Comparison of ENCODE assay signal across 10 mouse cellular contexts in genomic region chr19:30419556-30420280, GRCm38 (mm10).
DNase-seq lines count a peak whose midpoint lies in the region; ATAC-seq and TF ChIP-seq lines count a peak whose summit lies in the region.
"Had no signal": no experiment of that assay in that cellular context is flagged by ENCODE, and none has a peak within 500 bp of the region (broad histone marks: within the 10 kb centered on the region; RNA-seq: fewer than 3 reads in every experiment).

No protein-coding gene starts in this region.

- H3K4me2 ChIP-seq in forebrain, embryonic 13.5 days = peak overlapping the region; percentile 45
- H3K4me2 ChIP-seq in limb, embryonic 12.5 days = peak overlapping the region; percentile 44
- no peak overlapping the region for H3K4me2 ChIP-seq in lung, postnatal 0 days (replicated peaks; ENCODE audit: low read depth, low read length)
- H3K4me2 ChIP-seq: heart, embryonic 15.5 days had no signal

- peak; percentile 91 for ATAC-seq in forebrain, embryonic 13.5 days
- no peak for ATAC-seq in limb, embryonic 12.5 days (ENCODE audit: insufficient number of reproducible peaks, insufficient read depth, low FRiP score, low TSS enrichment, low read depth)
- ATAC-seq in lung, postnatal 0 days = no peak

- H3K9ac ChIP-seq in forebrain, embryonic 13.5 days = no peak overlapping the region
- no peak overlapping the region for H3K9ac ChIP-seq in limb, embryonic 12.5 days (replicated peaks)
- no peak overlapping the region for H3K9ac ChIP-seq in lung, postnatal 0 days (replicated peaks; ENCODE audit: low read depth)
- H3K9ac ChIP-seq: heart, embryonic 15.5 days; liver, embryonic 14.5 days had no signal

- WGBS in forebrain, embryonic 13.5 days = 7% methylated on average over 10 of the region's 10 CpGs
- WGBS in limb, embryonic 12.5 days = 13% methylated on average over 10 of the region's 10 CpGs
- WGBS in lung, postnatal 0 days = 29% methylated on average over 10 of the region's 10 CpGs

- no peak for TF ChIP-seq CTCF in lung, postnatal 0 days (IDR thresholded peaks at IDR 0.05)

- H3K27ac ChIP-seq in forebrain, embryonic 13.5 days = no peak overlapping the region
- 0 out of 2 replicates have a peak overlapping the region, but pooled peaks have one; percentile 29 for H3K27ac ChIP-seq in limb, embryonic 12.5 days
- H3K27ac ChIP-seq in lung, postnatal 0 days (ENCODE audit: low read length) = no peak overlapping the region
- H3K27ac ChIP-seq: heart, embryonic 15.5 days; liver, embryonic 14.5 days had no signal

- no peaks in the 10 kb centered on the region for H3K27me3 ChIP-seq in forebrain, embryonic 13.5 days
- H3K27me3 ChIP-seq in limb, embryonic 12.5 days = no peaks in the 10 kb centered on the region
- H3K27me3 ChIP-seq in lung, postnatal 0 days (replicated peaks; ENCODE audit: insufficient read depth, low read length) = no peaks in the 10 kb centered on the region
- H3K27me3 ChIP-seq: heart, embryonic 15.5 days had no signal

- H3K9me3 ChIP-seq in forebrain, embryonic 13.5 days (replicated peaks) = no peaks in the 10 kb centered on the region
- no peaks in the 10 kb centered on the region for H3K9me3 ChIP-seq in limb, embryonic 12.5 days
- H3K9me3 ChIP-seq in lung, postnatal 0 days (ENCODE audit: low read length) = no peaks in the 10 kb centered on the region
- H3K9me3 ChIP-seq: heart, embryonic 15.5 days had no signal

- no peak overlapping the region for H3K4me3 ChIP-seq in forebrain, embryonic 13.5 days
- no peak overlapping the region for H3K4me3 ChIP-seq in limb, embryonic 12.5 days (replicated peaks)
- H3K4me3 ChIP-seq in lung, postnatal 0 days (ENCODE audit: low read depth, low read length) = no peak overlapping the region
- H3K4me3 ChIP-seq: heart, embryonic 15.5 days had no signal

- peak; percentile 16 for DNase-seq in right cerebral cortex, postnatal 4 days
- no peak for DNase-seq in right cerebral cortex, adult 2 months (ENCODE audit: low spot score in 2 of 2)
- peak; percentile 15 for DNase-seq in yolk sac, embryonic 10.5 days (ENCODE audit: low spot score)
- no peak for DNase-seq in layer of hippocampus, postnatal 25 days (ENCODE audit: extremely low spot score in 1 of 2, low spot score in 1 of 2)
- no peak for DNase-seq in lung, postnatal 0 days (ENCODE audit: low spot score)
- DNase-seq: thymus, adult 18-20 months had no signal

- peaks cover 9% of the 10 kb centered on the region for H3K4me1 ChIP-seq in forebrain, embryonic 13.5 days
- peaks cover 5% of the 10 kb centered on the region for H3K4me1 ChIP-seq in limb, embryonic 12.5 days (replicated peaks)
- H3K4me1 ChIP-seq in lung, postnatal 0 days (ENCODE audit: insufficient read depth, low read depth, low read length) = no peaks in the 10 kb centered on the region
- H3K4me1 ChIP-seq: heart, embryonic 15.5 days had no signal

- H3K36me3 ChIP-seq in forebrain, embryonic 13.5 days (ENCODE audit: poor library complexity, severe bottlenecking) = no peaks in the 10 kb centered on the region
- no peaks in the 10 kb centered on the region for H3K36me3 ChIP-seq in limb, embryonic 12.5 days
- no peaks in the 10 kb centered on the region for H3K36me3 ChIP-seq in lung, postnatal 0 days (ENCODE audit: insufficient read depth, low read length)
- H3K36me3 ChIP-seq: heart, embryonic 15.5 days had no signal

- TF ChIP-seq EP300 in lung, postnatal 0 days (IDR thresholded peaks at IDR 0.05) = no peak

Comparison
In these comparisons a context has a peak if more than half of its experiments do, and no peak if none do; other contexts are left out.
1. DNase-seq: peak in right cerebral cortex, postnatal 4 days (single experiment) and yolk sac, embryonic 10.5 days (single experiment); none in right cerebral cortex, adult 2 months (0 of 2), layer of hippocampus, postnatal 25 days (0 of 2) and lung, postnatal 0 days (single experiment).